Mouse (Mus musculus) forebrain, embryonic 10.5 days (tissue): ENCODE measurements around the gene Bicc1. TPM values are rescaled to one million over a fixed set of nuclear protein-coding genes. Genes with fewer than 3 reads are reported as not detected.

Experiments used
- DNase-seq: peaks from one replicate; pipeline ENCODE4 v3.0.0-alpha.2; 2017; ENCODE audit warnings: low spot score; ENCODE audit errors: extremely low spot score
- H3K27ac ChIP-seq: fragments of 300-500 bp; sonication (generic); 2 replicates; pipeline ENCODE4 v1.5.1; 2016; ENCODE audit warnings: mild to moderate bottlenecking
- H3K27me3 ChIP-seq: fragments of 300-500 bp; sonication (generic); 2 replicates; pipeline ENCODE4 v1.6.1; 2016; ENCODE audit warnings: mild to moderate bottlenecking; ENCODE audit not compliant: poor library complexity, severe bottlenecking
- H3K36me3 ChIP-seq: fragments of 300-500 bp; sonication (generic); replicated peaks from 2 replicates; pipeline ENCODE4 v1.6.1; 2016; ENCODE audit warnings: mild to moderate bottlenecking, moderate library complexity
- H3K4me1 ChIP-seq: fragments of 300-500 bp; sonication (generic); 2 replicates; pipeline ENCODE4 v1.6.1; 2016
- H3K4me3 ChIP-seq: fragments of 300-500 bp; sonication (generic); 2 replicates; pipeline ENCODE4 v1.5.1; 2016; ENCODE audit warnings: mild to moderate bottlenecking, moderate library complexity
- H3K9me3 ChIP-seq: fragments of 300-500 bp; sonication (generic); 2 replicates; pipeline ENCODE4 v1.6.1; 2016; ENCODE audit warnings: mild to moderate bottlenecking, moderate library complexity
- whole genome bisulfite sequencing: fragments of 180-500 bp; shearing (Covaris S2); methylation state at CpG from one replicate; pipeline ENCODE4 v1.1.7; 2016; 5-methylcytosine and 5-hydroxymethylcytosine counted together
- polyA plus RNA-seq: library from polyadenylated mRNA; unstranded; fragments of >200 nt; fragmentation: Nextera tagmentation; extraction: Ambion mirVana; gene quantifications from 2 replicates; pipeline ENCODE4 v1.2.1, GENCODE M21; 2016

The Bicc1 gene
- polyA plus RNA-seq, 1 experiment from 2014 or later: 2.7 TPM

GRCm38 (mm10) chr10:71058616-71059247 lies 100.8 kb downstream of the Bicc1 start:
- Histone ChIP-seq H3K27me3 (no peaks in the 10 kb centered on the region), H3K4me3 (no peak overlapping the region), H3K36me3 (no peaks in the 10 kb centered on the region), H3K27ac (no peak overlapping the region), H3K9me3 (no peaks in the 10 kb centered on the region), H3K4me1 (peaks cover 13% of the 10 kb centered on the region)
- DNase-seq: no peak
- WGBS: 74% methylated on average over 14 of the region's 14 CpGs

- no peak for DNase-seq
- Histone ChIP-seq H3K9me3 (no peaks in the 10 kb centered on the region), H3K4me1 (peaks cover 13% of the 10 kb centered on the region), H3K27ac (no peak overlapping the region), H3K36me3 (no peaks in the 10 kb centered on the region), H3K4me3 (no peak overlapping the region), H3K27me3 (no peaks in the 10 kb centered on the region)
- WGBS: 92% methylated on average over 5 of the region's 5 CpGs
Measured at GRCm38 (mm10) chr10:71058070-71058469, 101.4 kb downstream of the Bicc1 start.

- Histone ChIP-seq H3K9me3 (no peaks in the 10 kb centered on the region), H3K4me3 (no peak overlapping the region), H3K36me3 (no peaks in the 10 kb centered on the region), H3K27ac (no peak overlapping the region), H3K27me3 (no peaks in the 10 kb centered on the region), H3K4me1 (peaks cover 9% of the 10 kb centered on the region)
- 82% methylated on average over 9 of the region's 9 CpGs for WGBS
- DNase-seq: no peak
Measured at GRCm38 (mm10) chr10:71052748-71053147, 106.8 kb downstream of the Bicc1 start.

GRCm38 (mm10) chr10:71052208-71052607 lies 107.3 kb downstream of the Bicc1 start:
- Histone ChIP-seq H3K27me3 (no peaks in the 10 kb centered on the region), H3K9me3 (no peaks in the 10 kb centered on the region), H3K36me3 (no peaks in the 10 kb centered on the region), H3K27ac (no peak overlapping the region), H3K4me3 (no peak overlapping the region), H3K4me1 (peaks cover 5% of the 10 kb centered on the region; the same call in 1 of the 2 replicates)
- DNase-seq: no peak
- 92% methylated on average over 7 of the region's 7 CpGs for WGBS

GRCm38 (mm10) chr10:71050722-71051333 lies 108.7 kb downstream of the Bicc1 start:
- Histone ChIP-seq H3K27me3 (no peaks in the 10 kb centered on the region), H3K4me3 (no peak overlapping the region), H3K27ac (no peak overlapping the region), H3K4me1 (peaks cover 5% of the 10 kb centered on the region; the same call in 1 of the 2 replicates), H3K36me3 (no peaks in the 10 kb centered on the region), H3K9me3 (no peaks in the 10 kb centered on the region)
- 93% methylated on average over 10 of the region's 10 CpGs for WGBS
- no peak for DNase-seq

GRCm38 (mm10) chr10:71049294-71049693 lies 110.2 kb downstream of the Bicc1 start:
- no peaks in the 10 kb centered on the region for H3K36me3 ChIP-seq
- H3K27me3 ChIP-seq: no peaks in the 10 kb centered on the region
- WGBS: 95% methylated on average over 17 of the region's 17 CpGs
- peaks cover 5% of the 10 kb centered on the region; the same call in 1 of the 2 replicates for H3K4me1 ChIP-seq
- no peak for DNase-seq
- H3K9me3 ChIP-seq: no peaks in the 10 kb centered on the region
- no peak overlapping the region for H3K27ac ChIP-seq
- H3K4me3 ChIP-seq: no peak overlapping the region

- no peak overlapping the region for H3K4me3 ChIP-seq
- no peaks in the 10 kb centered on the region for H3K27me3 ChIP-seq
- WGBS: 76% methylated on average over 1 of the region's 1 CpGs
- H3K27ac ChIP-seq: no peak overlapping the region
- H3K4me1 ChIP-seq: no peaks in the 10 kb centered on the region
- DNase-seq: no peak
- H3K9me3 ChIP-seq: no peaks in the 10 kb centered on the region
- H3K36me3 ChIP-seq: no peaks in the 10 kb centered on the region
Measured at GRCm38 (mm10) chr10:71044410-71044809, 115.1 kb downstream of the Bicc1 start.

GRCm38 (mm10) chr10:71041874-71042273 lies 117.6 kb downstream of the Bicc1 start:
- Histone ChIP-seq H3K9me3 (no peaks in the 10 kb centered on the region), H3K4me1 (no peaks in the 10 kb centered on the region), H3K4me3 (no peak overlapping the region), H3K27ac (no peak overlapping the region), H3K36me3 (no peaks in the 10 kb centered on the region), H3K27me3 (no peaks in the 10 kb centered on the region)
- DNase-seq: no peak
- 81% methylated on average over 4 of the region's 4 CpGs for WGBS

- WGBS: 87% methylated on average over 7 of the region's 7 CpGs
- no peaks in the 10 kb centered on the region for H3K27me3 ChIP-seq
- H3K4me1 ChIP-seq: peaks cover 3% of the 10 kb centered on the region; the same call in 1 of the 2 replicates
- no peak overlapping the region for H3K4me3 ChIP-seq
- no peak for DNase-seq
- no peaks in the 10 kb centered on the region for H3K36me3 ChIP-seq
- no peak overlapping the region for H3K27ac ChIP-seq
- H3K9me3 ChIP-seq: no peaks in the 10 kb centered on the region
Measured at GRCm38 (mm10) chr10:71036484-71036883, 123.0 kb downstream of the Bicc1 start.

GRCm38 (mm10) chr10:71028996-71029395 lies 130.5 kb downstream of the Bicc1 start:
- no peak for DNase-seq
- 92% methylated on average over 4 of the region's 4 CpGs for WGBS

GRCm38 (mm10) chr10:71028066-71028844 lies 131.2 kb downstream of the Bicc1 start:
- Histone ChIP-seq H3K36me3 (no peaks in the 10 kb centered on the region), H3K9me3 (no peaks in the 10 kb centered on the region), H3K27me3 (no peaks in the 10 kb centered on the region), H3K4me1 (peaks cover 3% of the 10 kb centered on the region; the same call in 1 of the 2 replicates), H3K27ac (no peak overlapping the region), H3K4me3 (no peak overlapping the region)
- 81% methylated on average over 14 of the region's 14 CpGs for WGBS
- DNase-seq: no peak

More at GRCm38 (mm10) chr10:71028996-71029395, 130.5 kb downstream of the Bicc1 start:
- Histone ChIP-seq H3K36me3 (no peaks in the 10 kb centered on the region), H3K4me1 (peaks cover 3% of the 10 kb centered on the region; the same call in 1 of the 2 replicates), H3K27ac (no peak overlapping the region), H3K27me3 (no peaks in the 10 kb centered on the region), H3K4me3 (no peak overlapping the region), H3K9me3 (no peaks in the 10 kb centered on the region)

- H3K4me1 ChIP-seq: no peaks in the 10 kb centered on the region
- DNase-seq: no peak
- H3K36me3 ChIP-seq: no peaks in the 10 kb centered on the region
- H3K27me3 ChIP-seq: no peaks in the 10 kb centered on the region
- no peak overlapping the region for H3K4me3 ChIP-seq
- H3K9me3 ChIP-seq: no peaks in the 10 kb centered on the region
- 95% methylated on average over 18 of the region's 18 CpGs for WGBS
- no peak overlapping the region for H3K27ac ChIP-seq
Measured at GRCm38 (mm10) chr10:71025131-71025894, 134.2 kb downstream of the Bicc1 start.
